Mouse (Mus musculus) gastrocnemius, postnatal 4 days (tissue): Measurements from ENCODE around the gene Hoxc5. TPM values are rescaled to one million over a fixed set of nuclear protein-coding genes. Genes with fewer than 3 reads are reported as not detected.

ENCODE experiments used
- microRNA-seq: library from miRNA; unstranded; fragments of <30 nt; microRNA quantifications from one replicate; pipeline ENCODE4 v1.2.0, GENCODE M21; 2021
- total RNA-seq, 2 experiments: library from RNA; stranded (reverse); gene quantifications; 2 replicates each; pipeline ENCODE4 v1.2.3; 2021

Hoxc5 gene
- total RNA-seq, 2 experiments from 2014 or later = 4.1 to 5.0 TPM

Small RNA genes within 50 kb of the gene (microRNA-seq; reads per million reads assigned to microRNA genes)
- gene Mir196a-2 (1,027 reads per million, percentile 77 among the genes with 10 or more reads in this experiment), gene Mir615 (514 reads per million, percentile 68 among the genes with 10 or more reads in this experiment)

Other genes starting within 250 kb of the Hoxc5 start
- gene Calcoco1, start 245.3 kb upstream of the Hoxc5 start, total RNA-seq = 10 to 100 TPM; 60.8 to 67.8 TPM
- gene Hoxc13, start 46.3 kb upstream of the Hoxc5 start, total RNA-seq = not detected
- not detected for gene Hoxc12, start 30.7 kb upstream of the Hoxc5 start, total RNA-seq
- 10 to 100 TPM; 11.0 to 12.0 TPM for gene Hoxc11, start 13.0 kb upstream of the Hoxc5 start, total RNA-seq
- gene Hoxc10, start 647 bp upstream of the Hoxc5 start, total RNA-seq = 10 to 100 TPM; 45.2 to 46.4 TPM
- 1 to 10 TPM; 8.4 to 8.6 TPM for gene Hoxc9, start 9.0 kb downstream of the Hoxc5 start, total RNA-seq
- gene Hoxc8, start 23.2 kb downstream of the Hoxc5 start, total RNA-seq = 1 to 10 TPM; 3.2 to 3.3 TPM
- 10 to 100 TPM; 12.7 to 12.8 TPM for gene Hoxc6, start 30.8 kb downstream of the Hoxc5 start, total RNA-seq
- 1 to 10 TPM; 6.9 to 8.2 TPM for gene Hoxc4, start 51.5 kb downstream of the Hoxc5 start, total RNA-seq
- 10 to 100 TPM; 13.9 to 15.4 TPM for gene Smug1, start 199.6 kb downstream of the Hoxc5 start, total RNA-seq